Mouse (Mus musculus) testis, adult 2 months (tissue): ENCODE measurements around the gene E2f4.

ENCODE experiments used
- CTCF ChIP-seq: fragments of 200-500 bp; IDR thresholded peaks from 2 replicates; pipeline ENCODE4 v1.5.1; 2012; ENCODE audit warnings: low read depth, mild to moderate bottlenecking, inconsistent platforms, low read length, moderate library complexity; ENCODE audit not compliant: control insufficient read depth, insufficient read depth, insufficient replicate concordance
- POLR2A ChIP-seq: fragments of 200-500 bp; IDR thresholded peaks from 2 replicates; pipeline ENCODE4 v1.6.1; 2012; ENCODE audit warnings: low read depth, mild to moderate bottlenecking, inconsistent platforms, low read length, moderate library complexity; ENCODE audit not compliant: control insufficient read depth

DNA sequence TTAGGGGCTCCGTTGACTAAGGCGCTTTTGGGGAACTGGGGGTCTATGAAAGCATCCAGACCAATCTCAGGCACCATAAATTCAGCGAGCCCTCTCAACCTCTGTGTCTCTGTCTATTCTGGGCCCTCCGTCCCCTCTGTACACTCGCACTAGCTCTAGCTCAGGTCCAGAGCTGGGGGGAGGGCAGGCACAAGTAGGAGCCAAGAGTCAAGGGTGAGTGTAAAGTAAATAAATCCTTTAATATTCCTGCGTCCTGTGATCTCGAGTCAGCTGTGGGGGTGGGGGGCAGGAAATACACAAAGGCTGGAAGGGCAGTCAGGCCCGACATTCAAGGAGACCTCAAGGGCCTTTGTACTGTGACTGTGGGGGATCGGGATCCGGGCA is 28.4 kb upstream of the E2f4 start:
- TF ChIP-seq POLR2A (no peak), CTCF (no peak)
